Mouse (Mus musculus): ENCODE measurements around the gene Vmn1r130. TPM values are rescaled to one million over a fixed set of nuclear protein-coding genes. Genes with fewer than 3 reads are reported as not detected.
"Not testable (repeated sequence)": the region's sequence is repeated elsewhere in the genome, so short reads cannot be mapped to it uniquely, and the experiment has no call there.

The Vmn1r130 gene
- total RNA-seq (2021) = not detected
- long read RNA-seq, experiment 1 = 0 reads
- long read RNA-seq, experiment 2 = 0 reads

- not testable (repeated sequence) for DNase-seq (ENCODE audit: low spot score)
These were observed at the start of gene Vmn1r130 for GRCm38 (mm10) chr7:21511480-21511879. TSS of gene Vmn1r130 (plus strand) at chr7:21511780.

DNA sequence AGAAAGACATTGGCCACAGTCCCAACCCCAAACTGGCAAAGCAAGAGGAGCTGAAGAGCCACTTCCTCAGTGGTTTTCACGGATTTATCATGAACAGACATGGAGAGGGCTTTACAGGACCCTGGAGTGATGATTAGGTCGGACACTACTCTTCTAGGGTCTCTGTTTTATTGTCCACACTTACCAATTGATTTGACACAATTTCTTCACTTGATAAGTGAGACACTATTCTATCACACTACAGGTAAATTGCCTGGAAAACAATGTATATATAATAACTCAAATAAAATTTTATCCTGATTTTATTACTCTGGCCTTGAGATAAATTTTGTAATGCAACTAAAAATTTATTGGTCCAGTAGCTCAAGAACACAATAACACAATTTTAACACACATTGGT is 34.4 kb downstream of the Vmn1r130 start, which contains the start of gene Vmn1r131:
Gene Vmn1r131, minus strand, starts transcription at position 101 of the 400 bp plus-strand sequence.
- not testable (repeated sequence) for DNase-seq (ENCODE audit: low spot score)

Other genes with a start within 250 kb of the Vmn1r130 start
- gene Vmn1r125, start 239.6 kb upstream of the Vmn1r130 start, total RNA-seq (2021) = not detected
- not detected for gene Vmn1r126, start 210.3 kb upstream of the Vmn1r130 start, total RNA-seq (2021)
- not detected for gene Vmn1r127, start 191.9 kb upstream of the Vmn1r130 start, total RNA-seq (2021)
- gene Vmn1r128, start 162.4 kb upstream of the Vmn1r130 start, total RNA-seq (2021) = not detected
- not detected for gene Vmn1r129, start 150.5 kb upstream of the Vmn1r130 start, total RNA-seq (2021)
- gene Gm6882, start 79.0 kb upstream of the Vmn1r130 start, total RNA-seq (2021) = not detected
- gene Vmn1r131, start 34.3 kb downstream of the Vmn1r130 start, total RNA-seq (2021) = not detected
- gene Vmn1r132, start 102.3 kb downstream of the Vmn1r130 start, total RNA-seq (2021) = not detected
- not detected for gene Gm4175, start 249.7 kb downstream of the Vmn1r130 start, total RNA-seq (2021)

All from gastrocnemius, adult 18-20 months (tissue).